Mouse (Mus musculus) hindbrain, postnatal 0 days (tissue): ENCODE measurements around the gene E430018J23Rik. TPM values are rescaled to one million over a fixed set of nuclear protein-coding genes. Genes with fewer than 3 reads are reported as not detected.
"Not testable (repeated sequence)": the region's sequence is repeated elsewhere in the genome, so short reads cannot be mapped to it uniquely, and the experiment has no call there.

Experiments
- ATAC-seq: fragments of 200-750 bp; cut with Nextera tagmentation; 2 replicates; pipeline ENCODE4 v1.8.0; 2017; ENCODE audit warnings: mild to moderate bottlenecking, moderate TSS enrichment, moderate library complexity
- DNase-seq: peaks from one replicate; pipeline ENCODE4 v3.0.0-alpha.2; 2015; ENCODE audit warnings: low spot score
- H3K27ac ChIP-seq: fragments of 300-500 bp; sonication (generic); 2 replicates; pipeline ENCODE4 v1.5.1; 2014; ENCODE audit warnings: mild to moderate bottlenecking
- H3K27me3 ChIP-seq: fragments of 300-500 bp; sonication (generic); 2 replicates; pipeline ENCODE4 v1.6.1; 2014; ENCODE audit warnings: low read length, mixed read lengths; ENCODE audit not compliant: insufficient read depth
- H3K36me3 ChIP-seq: fragments of 300-500 bp; sonication (generic); 2 replicates; pipeline ENCODE4 v1.6.1; 2014; ENCODE audit warnings: low read length, mixed read lengths; ENCODE audit not compliant: insufficient read depth
- H3K4me1 ChIP-seq: fragments of 300-500 bp; sonication (generic); 2 replicates; pipeline ENCODE4 v1.6.1; 2014; ENCODE audit warnings: antibody characterized with exemption, low read length, mixed read lengths; ENCODE audit not compliant: insufficient read depth
- H3K4me2 ChIP-seq: fragments of 300-500 bp; sonication (generic); 2 replicates; pipeline ENCODE4 v1.6.1; 2014; ENCODE audit warnings: low read depth, mild to moderate bottlenecking, low read length, moderate library complexity, mixed read lengths
- H3K4me3 ChIP-seq: fragments of 300-500 bp; sonication (generic); 2 replicates; pipeline ENCODE4 v1.5.1; 2014; ENCODE audit warnings: low read length
- H3K9ac ChIP-seq: fragments of 300-500 bp; sonication (generic); replicated peaks from 2 replicates; pipeline ENCODE4 v1.6.1; 2014; ENCODE audit warnings: mild to moderate bottlenecking, low read length, moderate library complexity, mixed read lengths
- H3K9me3 ChIP-seq: fragments of 300-500 bp; sonication (generic); 2 replicates; pipeline ENCODE4 v1.6.1; 2016; ENCODE audit warnings: low read length, mixed read lengths
- CTCF ChIP-seq: IDR thresholded peaks from 2 replicates; pipeline ENCODE4 v1.5.1; 2016; ENCODE audit warnings: antibody characterized with exemption, control low read depth, low read depth
- WGBS: fragments of 180-500 bp; shearing (Covaris S2); extraction: QIAGEN DNeasy Blood & Tissue Kit; methylation state at CpG from one replicate; pipeline ENCODE4 v1.1.7; 2014; 5-methylcytosine and 5-hydroxymethylcytosine counted together
- polyA plus RNA-seq: library from polyadenylated mRNA; unstranded; fragments of >200 nt; fragmentation: Nextera tagmentation; extraction: Ambion mirVana; gene quantifications from 2 replicates; pipeline ENCODE4 v1.2.1, GENCODE M21; 2015
- total RNA-seq: library from RNA; depleted of rRNA; stranded (reverse); fragments of >200 nt; gene quantifications from 2 replicates; pipeline ENCODE4 v1.2.3, GENCODE M21; 2014

Gene E430018J23Rik
- total and polyA plus RNA-seq, 2 experiments from 2014 or later, result 2.2 to 13.8 TPM

- Histone ChIP-seq H3K4me3 (peak overlapping the region; percentile 71), H3K36me3 (no peaks in the 10 kb centered on the region), H3K27me3 (no peaks in the 10 kb centered on the region), H3K9ac (peak overlapping the region; percentile 90), H3K27ac (peak overlapping the region; percentile 62), H3K9me3 (no peaks in the 10 kb centered on the region), H3K4me1 (0 out of 2 replicates have a peak, but pooled peaks cover 5% of the 10 kb centered on the region), H3K4me2 (peak overlapping the region; percentile 81)
- 17% methylated on average over 7 of the region's 7 CpGs for WGBS
- TF ChIP-seq CTCF, result no peak
- DNase-seq (no peak), ATAC-seq (no peak; the same call in 1 of the 2 replicates)
These were observed 510 bp upstream of the E430018J23Rik start for GRCm38 (mm10) chr7:127393944-127394333.

- no peak for TF ChIP-seq CTCF
- DNase-seq, result no peak
- WGBS, result 80% methylated on average over 8 of the region's 8 CpGs
- ATAC-seq, result 0 out of 2 replicates have a peak, but pooled peaks have one; percentile 3
- no peaks in the 10 kb centered on the region for H3K27me3 ChIP-seq
- H3K9ac ChIP-seq, result peak overlapping the region; percentile 90
- 0 out of 2 replicates have a peak overlapping the region, but pooled peaks have one; percentile 89 for H3K27ac ChIP-seq
- no peaks in the 10 kb centered on the region for H3K36me3 ChIP-seq
- no peaks in the 10 kb centered on the region for H3K9me3 ChIP-seq
- H3K4me1 ChIP-seq, result 0 out of 2 replicates have a peak, but pooled peaks cover 5% of the 10 kb centered on the region
- peak overlapping the region; percentile 71 for H3K4me3 ChIP-seq
- H3K4me2 ChIP-seq, result peak overlapping the region; percentile 81
These were observed 1.1 kb downstream of the E430018J23Rik start for GRCm38 (mm10) chr7:127392251-127392824.

GRCm38 (mm10) chr7:127391538-127391937 lies 1.9 kb downstream of the E430018J23Rik start:
- H3K4me2 ChIP-seq, result no peak overlapping the region
- 94% methylated on average over 16 of the region's 16 CpGs for WGBS
- TF ChIP-seq CTCF, result no peak
- H3K36me3 ChIP-seq, result no peaks in the 10 kb centered on the region
- 0 out of 2 replicates have a peak, but pooled peaks cover 5% of the 10 kb centered on the region for H3K4me1 ChIP-seq
- H3K9me3 ChIP-seq, result no peaks in the 10 kb centered on the region
- H3K27ac ChIP-seq, result no peak overlapping the region
- H3K4me3 ChIP-seq, result no peak overlapping the region
- ATAC-seq (no peak), DNase-seq (no peak)
- H3K27me3 ChIP-seq, result no peaks in the 10 kb centered on the region
- H3K9ac ChIP-seq, result no peak overlapping the region

GRCm38 (mm10) chr7:127390306-127390705 lies 3.1 kb downstream of the E430018J23Rik start:
- TF ChIP-seq CTCF, result no peak
- H3K9me3 ChIP-seq, result no peaks in the 10 kb centered on the region
- no peak overlapping the region for H3K9ac ChIP-seq
- H3K4me3 ChIP-seq, result no peak overlapping the region
- H3K36me3 ChIP-seq, result no peaks in the 10 kb centered on the region
- WGBS, result 73% methylated on average over 7 of the region's 7 CpGs
- no peaks in the 10 kb centered on the region for H3K27me3 ChIP-seq
- H3K4me1 ChIP-seq, result 0 out of 2 replicates have a peak, but pooled peaks cover 5% of the 10 kb centered on the region
- no peak overlapping the region for H3K4me2 ChIP-seq
- ATAC-seq (no peak), DNase-seq (no peak)
- H3K27ac ChIP-seq, result no peak overlapping the region

- not testable (repeated sequence) for DNase-seq, H3K4me1 ChIP-seq, H3K4me3 ChIP-seq, H3K4me2 ChIP-seq, H3K27ac ChIP-seq, H3K9me3 ChIP-seq, H3K27me3 ChIP-seq, H3K36me3 ChIP-seq, H3K9ac ChIP-seq, ATAC-seq
These were observed 5.2 kb downstream of the E430018J23Rik start for GRCm38 (mm10) chr7:127388201-127388600.

GRCm38 (mm10) chr7:127386641-127387392 lies 6.6 kb downstream of the E430018J23Rik start, which contains the start of gene 9130019O22Rik:
9130019O22Rik (minus strand) TSS chr7:127387166.
- peak within 1 kb of the TSS; percentile 62 for H3K4me2 ChIP-seq
- ATAC-seq (peak; percentile 94), DNase-seq (peak; percentile 95)
- TF ChIP-seq CTCF, result no peak
- H3K27me3 ChIP-seq, result no peaks in the 10 kb centered on the region
- no peaks in the 10 kb centered on the region for H3K36me3 ChIP-seq
- WGBS, result 14% methylated on average over 35 of the region's 38 CpGs
- H3K27ac ChIP-seq, result no peak within 1 kb of the TSS; the same call in 1 of the 2 replicates
- H3K4me1 ChIP-seq, result no peaks in the 10 kb centered on the region
- peak within 1 kb of the TSS; percentile 47 for H3K4me3 ChIP-seq
- no peaks in the 10 kb centered on the region for H3K9me3 ChIP-seq
- peak within 1 kb of the TSS; percentile 49 for H3K9ac ChIP-seq

GRCm38 (mm10) chr7:127385560-127385959 lies 7.9 kb downstream of the E430018J23Rik start:
- H3K4me1 ChIP-seq, H3K4me2 ChIP-seq, H3K36me3 ChIP-seq, ATAC-seq, H3K9ac ChIP-seq, H3K27ac ChIP-seq, H3K4me3 ChIP-seq, H3K9me3 ChIP-seq, DNase-seq, H3K27me3 ChIP-seq: not testable (repeated sequence)
- WGBS, result 87% methylated on average over 4 of the region's 4 CpGs
